Comparison of ENCODE assay signal across 13 mouse cellular contexts in genomic region chr1:138876371-138877045, GRCm38 (mm10). TPM values are rescaled to one million over a fixed set of nuclear protein-coding genes. Genes with fewer than 3 reads are reported as not detected.
DNase-seq lines count a peak whose midpoint lies in the region; ATAC-seq and TF ChIP-seq lines count a peak whose summit lies in the region.
"Had no signal": no experiment of that assay in that cellular context is flagged by ENCODE, and none has a peak within 500 bp of the region (broad histone marks: within the 10 kb centered on the region; RNA-seq: fewer than 3 reads in every experiment).

No protein-coding gene starts in this region.

- intact Hi-C loops in gastrocnemius, adult 2 months (cut with DNase I) = no loop called here
- intact Hi-C loops in gastrocnemius, postnatal 36 days (cut with DNase I) = no loop called here

- peak; percentile 62; the same call in 1 of the 2 replicates for ATAC-seq in lung, embryonic 14.5 days (ENCODE audit: insufficient read depth)
- ATAC-seq in embryonic facial prominence, embryonic 11.5 days (replicated peaks; ENCODE audit: insufficient number of reproducible peaks, low FRiP score, low TSS enrichment, low read depth) = no peak
- no peak for ATAC-seq in midbrain, embryonic 16.5 days

- no peaks in the 10 kb centered on the region for H3K27me3 ChIP-seq in lung, embryonic 14.5 days (ENCODE audit: insufficient read depth, low read length)
- no peaks in the 10 kb centered on the region for H3K27me3 ChIP-seq in embryonic facial prominence, embryonic 11.5 days (ENCODE audit: control insufficient read depth, insufficient read depth, low read length)
- H3K27me3 ChIP-seq in midbrain, embryonic 16.5 days (ENCODE audit: control insufficient read depth, insufficient read depth, low read depth, low read length) = no peaks in the 10 kb centered on the region
- H3K27me3 ChIP-seq: midbrain, embryonic 12.5 days had no signal

- H3K27ac ChIP-seq in gastrocnemius, adult 2 months = no peak overlapping the region
- H3K27ac ChIP-seq in lung, embryonic 14.5 days (ENCODE audit: low read depth) = no peak overlapping the region
- no peak overlapping the region for H3K27ac ChIP-seq in embryonic facial prominence, embryonic 11.5 days (replicated peaks; ENCODE audit: low read depth, low read length)
- no peak overlapping the region for H3K27ac ChIP-seq in midbrain, embryonic 16.5 days (ENCODE audit: low read length)
- H3K27ac ChIP-seq: heart, adult 2 months; midbrain, embryonic 12.5 days had no signal

- peak overlapping the region; percentile 9 for H3K4me3 ChIP-seq in gastrocnemius, adult 2 months
- H3K4me3 ChIP-seq in lung, embryonic 14.5 days (ENCODE audit: low read depth, low read length) = no peak overlapping the region
- H3K4me3 ChIP-seq in embryonic facial prominence, embryonic 11.5 days (ENCODE audit: low read depth, low read length) = no peak overlapping the region
- no peak overlapping the region for H3K4me3 ChIP-seq in midbrain, embryonic 16.5 days (ENCODE audit: low read depth, low read length)
- H3K4me3 ChIP-seq: heart, adult 2 months; midbrain, embryonic 12.5 days had no signal

- H3K36me3 ChIP-seq in lung, embryonic 14.5 days (ENCODE audit: insufficient read depth) = no peaks in the 10 kb centered on the region
- H3K36me3 ChIP-seq in embryonic facial prominence, embryonic 11.5 days (replicated peaks; ENCODE audit: control insufficient read depth, insufficient read depth, low read depth, low read length) = no peaks in the 10 kb centered on the region
- no peaks in the 10 kb centered on the region for H3K36me3 ChIP-seq in midbrain, embryonic 16.5 days (ENCODE audit: control insufficient read depth, insufficient read depth, low read length)
- H3K36me3 ChIP-seq: midbrain, embryonic 12.5 days had no signal

- H3K4me1 ChIP-seq in lung, embryonic 14.5 days (ENCODE audit: insufficient read depth) = no peaks in the 10 kb centered on the region
- H3K4me1 ChIP-seq in embryonic facial prominence, embryonic 11.5 days (ENCODE audit: control insufficient read depth, insufficient read depth, low read length) = no peaks in the 10 kb centered on the region
- H3K4me1 ChIP-seq in midbrain, embryonic 16.5 days (ENCODE audit: control insufficient read depth, insufficient read depth, low read length) = no peaks in the 10 kb centered on the region
- H3K4me1 ChIP-seq: midbrain, embryonic 12.5 days had no signal

- no peak for DNase-seq in gastrocnemius, adult 2 months
- no peak for DNase-seq in gastrocnemius, postnatal 36 days
- peak; percentile 29 for DNase-seq in lung, embryonic 14.5 days
- no peak for DNase-seq in lung, postnatal 25 days (ENCODE audit: low spot score)
- peak; percentile 19 for DNase-seq in embryonic facial prominence, embryonic 11.5 days (ENCODE audit: low spot score)
- peak; percentile 75 for DNase-seq in retina, postnatal 1 day
- no peak for DNase-seq in adrenal gland, postnatal 4 days (ENCODE audit: low spot score in 2 of 2)
- DNase-seq: B cell, adult 2 months; kidney, adult 8-10 months; thymus, adult 18-20 months had no signal

- H3K9ac ChIP-seq in lung, embryonic 14.5 days = no peak overlapping the region
- no peak overlapping the region for H3K9ac ChIP-seq in embryonic facial prominence, embryonic 11.5 days (replicated peaks; ENCODE audit: low read length)
- no peak overlapping the region for H3K9ac ChIP-seq in midbrain, embryonic 16.5 days (ENCODE audit: low read depth, low read length)
- H3K9ac ChIP-seq: midbrain, embryonic 12.5 days had no signal

- no peak for TF ChIP-seq CTCF in gastrocnemius, adult 2 months (IDR thresholded peaks at IDR 0.05)
- TF ChIP-seq CTCF in lung, embryonic 14.5 days (IDR thresholded peaks at IDR 0.05; ENCODE audit: low read depth) = no peak

- no peaks in the 10 kb centered on the region for H3K9me3 ChIP-seq in lung, embryonic 14.5 days (ENCODE audit: low read depth, low read length)
- H3K9me3 ChIP-seq in embryonic facial prominence, embryonic 11.5 days (replicated peaks; ENCODE audit: control insufficient read depth, low read length) = no peaks in the 10 kb centered on the region
- peaks cover 3% of the 10 kb centered on the region; the same call in 1 of the 2 replicates for H3K9me3 ChIP-seq in midbrain, embryonic 16.5 days (replicated peaks; ENCODE audit: control insufficient read depth, low read length, poor library complexity, severe bottlenecking)
- H3K9me3 ChIP-seq: midbrain, embryonic 12.5 days had no signal

- 0 out of 2 replicates have a peak overlapping the region, but pooled peaks have one; percentile 18 for H3K4me2 ChIP-seq in lung, embryonic 14.5 days
- no peak overlapping the region for H3K4me2 ChIP-seq in embryonic facial prominence, embryonic 11.5 days (ENCODE audit: low read depth, low read length)
- no peak overlapping the region for H3K4me2 ChIP-seq in midbrain, embryonic 16.5 days (ENCODE audit: low read length)
- H3K4me2 ChIP-seq: midbrain, embryonic 12.5 days had no signal

- 54% methylated on average over 16 of the region's 16 CpGs for WGBS in lung, embryonic 14.5 days
- 63% methylated on average over 16 of the region's 16 CpGs for WGBS in embryonic facial prominence, embryonic 11.5 days
- WGBS in midbrain, embryonic 16.5 days = 83% methylated on average over 16 of the region's 16 CpGs

RNA-seq across cellular contexts. Expression of gene 2310009B15Rik, which starts 19.9 kb away (rescaled TPM):
- 10 to 100 TPM; 14.6 to 15.6 TPM for total RNA-seq in gastrocnemius, adult 2 months (2021)
- total RNA-seq in gastrocnemius, postnatal 36 days (2021) = 10 to 100 TPM; 11.2 to 18.4 TPM
- polyA plus RNA-seq in lung, embryonic 14.5 days (2014; fragmentation: Nextera tagmentation; extraction: Ambion mirVana) = 54.2 and 61.7 TPM in 2 replicates
- 39.5 and 44.6 TPM in 2 replicates for polyA plus RNA-seq in embryonic facial prominence, embryonic 11.5 days (2014; fragmentation: Nextera tagmentation; extraction: Ambion mirVana)
- polyA plus RNA-seq in midbrain, embryonic 16.5 days (2015; fragmentation: Nextera tagmentation; extraction: Ambion mirVana) = 35.9 and 36.3 TPM in 2 replicates
- 10 to 100 TPM; 28.9 to 29.2 TPM for total RNA-seq in adrenal gland, postnatal 4 days (2021)

RNA-seq across cellular contexts. Expression of gene Lhx9, which starts 28.1 kb away (rescaled TPM):
- not detected for total RNA-seq in gastrocnemius, adult 2 months (2021)
- total RNA-seq in gastrocnemius, postnatal 36 days (2021) = not detected
- 0.05 TPM in 1 of 2 replicates, not detected in the other for polyA plus RNA-seq in lung, embryonic 14.5 days (2014; fragmentation: Nextera tagmentation; extraction: Ambion mirVana)
- 2.0 and 2.1 TPM in 2 replicates for polyA plus RNA-seq in embryonic facial prominence, embryonic 11.5 days (2014; fragmentation: Nextera tagmentation; extraction: Ambion mirVana)
- polyA plus RNA-seq in midbrain, embryonic 16.5 days (2015; fragmentation: Nextera tagmentation; extraction: Ambion mirVana) = 127 and 159 TPM in 2 replicates
- 1 to 10 TPM in 1 of 2 experiments, under 1 TPM in 1; 0.31 to 1.1 TPM for total RNA-seq in adrenal gland, postnatal 4 days (2021)
- total RNA-seq: heart, adult 2 months had no signal
- polyA plus RNA-seq: heart, adult 2 months had no signal

Comparison
In these comparisons a context has a peak if more than half of its experiments do, and no peak if none do; other contexts are left out.
1. DNase-seq: peak in lung, embryonic 14.5 days (single experiment), embryonic facial prominence, embryonic 11.5 days (single experiment) and retina, postnatal 1 day (single experiment); none in gastrocnemius, adult 2 months (single experiment), gastrocnemius, postnatal 36 days (0 of 2), lung, postnatal 25 days (single experiment) and adrenal gland, postnatal 4 days (0 of 2).